Mouse (Mus musculus) right cerebral cortex, postnatal 4 days (tissue): Measurements from ENCODE around the gene Wdr34.

Experiments
- DNase-seq: peaks from one replicate; pipeline ENCODE4 v3.0.0-alpha.2; 2022

Wdr34 gene

GRCm38 (mm10) chr2:30026997-30027396 lies 21.7 kb downstream of the Wdr34 start:
- DNase-seq = no peak

DNA sequence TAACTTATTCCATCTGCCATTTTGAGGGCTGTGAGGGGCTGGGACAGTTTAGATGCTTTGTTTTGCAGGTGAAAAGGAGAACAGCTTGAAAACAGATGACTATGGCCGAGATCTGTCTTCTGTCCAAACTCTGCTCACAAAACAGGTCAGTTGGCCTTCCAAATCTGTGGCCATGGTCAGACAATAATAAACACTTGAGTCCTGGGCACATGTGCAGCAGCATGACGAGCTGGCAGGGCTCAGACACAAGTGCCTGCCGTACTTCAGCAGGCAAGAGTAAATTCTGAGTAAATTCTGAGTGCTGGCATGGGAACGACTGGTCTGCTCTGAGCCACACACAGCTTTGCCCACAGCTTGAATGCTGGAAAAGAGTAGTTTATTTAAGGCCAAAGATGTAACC lies 23.2 kb downstream of the Wdr34 start:
- no peak for DNase-seq

DNA sequence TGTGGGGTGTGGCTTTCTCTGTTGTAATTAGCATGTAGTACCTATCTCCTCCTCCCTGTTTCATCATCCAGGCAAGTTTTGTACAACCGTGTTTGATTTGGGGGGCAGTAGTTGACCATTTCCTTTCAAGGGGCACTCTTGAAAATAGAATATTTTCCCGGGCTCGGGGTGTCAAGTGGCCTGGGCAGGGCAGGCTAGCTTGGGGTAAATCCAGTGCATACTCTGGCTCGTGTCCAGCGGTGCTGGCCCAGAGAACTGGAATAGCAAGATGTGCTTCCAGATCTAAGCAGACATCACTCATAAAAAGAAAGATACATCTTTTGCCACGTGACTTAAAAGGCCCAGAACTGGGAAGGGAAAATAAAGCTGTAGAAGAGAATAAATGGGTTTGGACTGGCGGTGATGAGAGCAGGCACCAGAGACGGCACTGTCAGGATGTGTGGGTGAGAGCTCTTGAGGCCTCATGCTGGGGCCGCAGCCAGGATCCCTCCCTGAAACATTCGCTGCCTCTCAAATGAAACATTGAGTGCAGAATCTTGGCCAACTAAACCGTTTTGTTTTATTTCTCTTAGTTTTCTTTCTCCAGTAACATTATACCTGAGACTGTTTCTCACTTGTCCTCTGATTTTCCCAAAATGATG lies 34.2 kb downstream of the Wdr34 start:
- no peak for DNase-seq

- peak; percentile 51 for DNase-seq
These were observed 37.8 kb downstream of the Wdr34 start for GRCm38 (mm10) chr2:30010840-30011281.

DNA sequence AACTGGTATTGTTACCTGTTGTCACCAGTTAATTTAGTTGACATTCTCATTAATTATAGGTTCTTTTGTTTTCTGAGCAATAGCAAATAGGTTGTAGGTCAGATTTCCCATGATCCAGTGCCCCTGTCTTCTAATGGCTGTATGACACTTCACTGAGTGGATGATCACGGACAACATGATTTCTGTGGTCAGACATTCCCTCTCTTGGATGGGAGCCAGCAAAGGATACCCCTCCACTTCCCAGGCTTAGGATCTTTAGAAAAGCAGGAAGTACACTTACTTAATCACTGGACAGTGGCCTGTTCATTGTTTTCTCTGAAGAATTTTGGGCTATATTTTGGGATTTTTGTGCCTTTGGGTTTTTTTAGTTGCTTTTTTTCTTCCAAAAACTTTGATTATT lies 39.6 kb downstream of the Wdr34 start:
- no peak for DNase-seq

- no peak for DNase-seq
These were observed 56.7 kb downstream of the Wdr34 start for GRCm38 (mm10) chr2:29991962-29992361.
